Mouse (Mus musculus): ENCODE measurements around the gene Med19. TPM values are rescaled to one million over a fixed set of nuclear protein-coding genes. Genes with fewer than 3 reads are reported as not detected.

The Med19 gene
- polyA plus RNA-seq, 1 experiment from 2014 or later: 34.0 TPM

- no peak overlapping the region for H3K9ac ChIP-seq
- H3K27me3 ChIP-seq: no peaks in the 10 kb centered on the region
- H3K27ac ChIP-seq (replicated peaks): no peak overlapping the region; the same call in 1 of the 2 replicates
- H3K36me3 ChIP-seq: 0 out of 2 replicates have a peak, but pooled peaks cover 5% of the 10 kb centered on the region
- no peak for ATAC-seq (ENCODE audit: insufficient number of reproducible peaks, low FRiP score, low TSS enrichment, low read depth)
- no peaks in the 10 kb centered on the region for H3K9me3 ChIP-seq (replicated peaks)
- peaks cover 71% of the 10 kb centered on the region for H3K4me1 ChIP-seq
- WGBS: 12% methylated on average over 7 of the region's 7 CpGs
- peak overlapping the region; percentile 49 for H3K4me3 ChIP-seq (replicated peaks)
- H3K4me2 ChIP-seq (replicated peaks): peak overlapping the region; percentile 59
Measured at GRCm38 (mm10) chr2:84735346-84735920, 57.2 kb downstream of the Med19 start.

GRCm38 (mm10) chr2:84736312-84737161 lies 58.3 kb downstream of the Med19 start:
- H3K36me3 ChIP-seq: 0 out of 2 replicates have a peak, but pooled peaks cover 5% of the 10 kb centered on the region
- H3K9ac ChIP-seq: no peak overlapping the region
- H3K4me3 ChIP-seq (replicated peaks): peak overlapping the region; percentile 1; the same call in 1 of the 2 replicates
- no peaks in the 10 kb centered on the region for H3K9me3 ChIP-seq (replicated peaks)
- H3K27ac ChIP-seq (replicated peaks): no peak overlapping the region
- H3K27me3 ChIP-seq: no peaks in the 10 kb centered on the region
- WGBS: 6% methylated on average over 27 of the region's 27 CpGs
- no peak for ATAC-seq (ENCODE audit: insufficient number of reproducible peaks, low FRiP score, low TSS enrichment, low read depth)
- H3K4me1 ChIP-seq: peaks cover 82% of the 10 kb centered on the region
- H3K4me2 ChIP-seq (replicated peaks): peak overlapping the region; percentile 26

- H3K27me3 ChIP-seq: no peaks in the 10 kb centered on the region
- peak overlapping the region; percentile 2; the same call in 1 of the 2 replicates for H3K27ac ChIP-seq (replicated peaks)
- ATAC-seq (ENCODE audit: insufficient number of reproducible peaks, low FRiP score, low TSS enrichment, low read depth): no peak
- no peak overlapping the region for H3K4me3 ChIP-seq (replicated peaks)
- H3K9ac ChIP-seq: no peak overlapping the region
- 7% methylated on average over 8 of the region's 8 CpGs for WGBS
- no peaks in the 10 kb centered on the region for H3K9me3 ChIP-seq (replicated peaks)
- H3K36me3 ChIP-seq: 0 out of 2 replicates have a peak, but pooled peaks cover 5% of the 10 kb centered on the region
- H3K4me1 ChIP-seq: peaks cover 91% of the 10 kb centered on the region
- H3K4me2 ChIP-seq (replicated peaks): 0 out of 2 replicates have a peak overlapping the region, but pooled peaks have one; percentile 26
Measured at GRCm38 (mm10) chr2:84737451-84737925, 59.3 kb downstream of the Med19 start.

Other genes starting within 250 kb of the Med19 start
- 24.6 and 27.0 TPM in 2 replicates for gene Tfpi, start 201.6 kb upstream of the Med19 start, polyA plus RNA-seq (2015; fragmentation: Nextera tagmentation; extraction: Ambion mirVana)
- gene Ctnnd1, start 27.6 kb upstream of the Med19 start, polyA plus RNA-seq (2015; fragmentation: Nextera tagmentation; extraction: Ambion mirVana): 49.9 and 52.7 TPM in 2 replicates
- gene Btbd18, start 19.3 kb upstream of the Med19 start, polyA plus RNA-seq (2015; fragmentation: Nextera tagmentation; extraction: Ambion mirVana): 0.16 and 0.27 TPM in 2 replicates
- 230 and 231 TPM in 2 replicates for gene Selenoh, start 7.6 kb upstream of the Med19 start, polyA plus RNA-seq (2015; fragmentation: Nextera tagmentation; extraction: Ambion mirVana)
- gene Gm28635, start 361 bp upstream of the Med19 start, polyA plus RNA-seq (2015; fragmentation: Nextera tagmentation; extraction: Ambion mirVana): not detected in 2 replicates
- gene Tmx2, start 738 bp downstream of the Med19 start, polyA plus RNA-seq (2015; fragmentation: Nextera tagmentation; extraction: Ambion mirVana): 92.6 and 96.0 TPM in 2 replicates
- 28.1 and 28.9 TPM in 2 replicates for gene Zdhhc5, start 36.8 kb downstream of the Med19 start, polyA plus RNA-seq (2015; fragmentation: Nextera tagmentation; extraction: Ambion mirVana)
- gene Clp1, start 48.9 kb downstream of the Med19 start, polyA plus RNA-seq (2015; fragmentation: Nextera tagmentation; extraction: Ambion mirVana): 27.9 and 29.1 TPM in 2 replicates
- gene Ypel4, start 55.7 kb downstream of the Med19 start, polyA plus RNA-seq (2015; fragmentation: Nextera tagmentation; extraction: Ambion mirVana): 6.6 and 7.9 TPM in 2 replicates
- 7.0 and 9.0 TPM in 2 replicates for gene Gm19426, start 65.3 kb downstream of the Med19 start, polyA plus RNA-seq (2015; fragmentation: Nextera tagmentation; extraction: Ambion mirVana)
- gene Serping1, start 97.0 kb downstream of the Med19 start, polyA plus RNA-seq (2015; fragmentation: Nextera tagmentation; extraction: Ambion mirVana): 40.0 and 48.0 TPM in 2 replicates
- 35.3 and 36.7 TPM in 2 replicates for gene Ube2l6, start 120.4 kb downstream of the Med19 start, polyA plus RNA-seq (2015; fragmentation: Nextera tagmentation; extraction: Ambion mirVana)
- gene Smtnl1, start 144.2 kb downstream of the Med19 start, polyA plus RNA-seq (2015; fragmentation: Nextera tagmentation; extraction: Ambion mirVana): 0.33 and 0.53 TPM in 2 replicates
- gene Timm10, start 148.6 kb downstream of the Med19 start, polyA plus RNA-seq (2015; fragmentation: Nextera tagmentation; extraction: Ambion mirVana): 45.7 and 49.7 TPM in 2 replicates
- gene Slc43a1, start 160.4 kb downstream of the Med19 start, polyA plus RNA-seq (2015; fragmentation: Nextera tagmentation; extraction: Ambion mirVana): 13.7 and 15.8 TPM in 2 replicates
- gene Rtn4rl2, start 208.3 kb downstream of the Med19 start, polyA plus RNA-seq (2015; fragmentation: Nextera tagmentation; extraction: Ambion mirVana): 1.1 and 2.0 TPM in 2 replicates

Data from embryonic facial prominence, embryonic 15.5 days (tissue).